Mouse (Mus musculus) kidney, postnatal 36 days (tissue): ENCODE results near the gene Zfp57.
A peak's percentile ranks its signal among the peaks of the same experiment; 100 is the strongest.
"Not testable (repeated sequence)": the region's sequence is repeated elsewhere in the genome, so short reads cannot be mapped to it uniquely, and the experiment has no call there.

Experiments used
- DNase-seq, 2 experiments: peaks; one replicate each; pipeline ENCODE4 v3.0.0; 2021 to 2022; ENCODE audit warnings: mixed read lengths in 2 of 2

The Zfp57 gene

GRCm38 (mm10) chr17:36997033-36997735, 3.8 kb upstream of the Zfp57 start:
- peak; percentile 77 to 93 for DNase-seq

- DNase-seq, result no peak
Observed at GRCm38 (mm10) chr17:36998477-36998876, 2.5 kb upstream of the Zfp57 start.

- DNase-seq, result peak; percentile 71 to 76
Observed at GRCm38 (mm10) chr17:37002364-37003330, 1.7 kb downstream of the Zfp57 start.

GRCm38 (mm10) chr17:37003366-37003765, 2.4 kb downstream of the Zfp57 start:
- DNase-seq, result no peak

- DNase-seq, result peak in 1 of 2 experiments; percentile 8
Observed at GRCm38 (mm10) chr17:37008161-37008560, 7.2 kb downstream of the Zfp57 start.

GRCm38 (mm10) chr17:37009460-37010042, 8.6 kb downstream of the Zfp57 start:
- DNase-seq, result no peak

- DNase-seq, result no peak
Observed at GRCm38 (mm10) chr17:37011719-37012118, 10.8 kb downstream of the Zfp57 start.

GRCm38 (mm10) chr17:37012141-37012540, 11.2 kb downstream of the Zfp57 start:
- no peak for DNase-seq

- DNase-seq, result no peak
Observed at GRCm38 (mm10) chr17:37016333-37016732, 15.4 kb downstream of the Zfp57 start.

- DNase-seq, result no peak
Observed at GRCm38 (mm10) chr17:37018328-37018727, 17.4 kb downstream of the Zfp57 start.

- not testable (repeated sequence) for DNase-seq
Observed at GRCm38 (mm10) chr17:37019242-37019641, 18.3 kb downstream of the Zfp57 start.

- DNase-seq, result no peak
Observed at GRCm38 (mm10) chr17:37022628-37023576, 21.9 kb downstream of the Zfp57 start, which contains the start of gene Mog. TSS of gene Mog (minus strand) at chr17:37023398.

- DNase-seq, result no peak
Observed at GRCm38 (mm10) chr17:37026425-37026824, 25.5 kb downstream of the Zfp57 start.

GRCm38 (mm10) chr17:37027486-37027885, 26.5 kb downstream of the Zfp57 start:
- DNase-seq, result no peak

GRCm38 (mm10) chr17:37028212-37028611, 27.2 kb downstream of the Zfp57 start:
- no peak for DNase-seq

- DNase-seq, result peak; percentile 90 to 93
Observed at GRCm38 (mm10) chr17:37028683-37029120, 27.7 kb downstream of the Zfp57 start.

GRCm38 (mm10) chr17:37029162-37029561, 28.2 kb downstream of the Zfp57 start:
- no peak for DNase-seq

- no peak for DNase-seq
Observed at GRCm38 (mm10) chr17:37039127-37039894, 38.3 kb downstream of the Zfp57 start.

GRCm38 (mm10) chr17:37044651-37045244, 43.8 kb downstream of the Zfp57 start:
- no peak for DNase-seq

GRCm38 (mm10) chr17:37045611-37046311, 44.8 kb downstream of the Zfp57 start, which contains the start of gene Gabbr1:
TSS of gene Gabbr1 (plus strand) at chr17:37045966.
- DNase-seq, result peak; percentile 83 to 90
